Mouse (Mus musculus) thymus, postnatal 0 days (tissue): ENCODE data around the gene Clasp1. TPM values are rescaled to one million over a fixed set of nuclear protein-coding genes. Genes with fewer than 3 reads are reported as not detected.
"Not testable (repeated sequence)": the region's sequence is repeated elsewhere in the genome, so short reads cannot be mapped to it uniquely, and the experiment has no call there.

Experiments
- DNase-seq: peaks from one replicate; pipeline ENCODE4 v3.0.0-alpha.2; 2015; ENCODE audit warnings: low spot score
- polyA plus RNA-seq: library from polyadenylated mRNA; unstranded; fragments of >200 nt; fragmentation: Nextera tagmentation; extraction: Ambion mirVana; gene quantifications from 2 replicates; pipeline ENCODE4 v1.2.1, GENCODE M21; 2015

Gene Clasp1
- polyA plus RNA-seq, 1 experiment from 2014 or later, result 31.0 TPM

DNA sequence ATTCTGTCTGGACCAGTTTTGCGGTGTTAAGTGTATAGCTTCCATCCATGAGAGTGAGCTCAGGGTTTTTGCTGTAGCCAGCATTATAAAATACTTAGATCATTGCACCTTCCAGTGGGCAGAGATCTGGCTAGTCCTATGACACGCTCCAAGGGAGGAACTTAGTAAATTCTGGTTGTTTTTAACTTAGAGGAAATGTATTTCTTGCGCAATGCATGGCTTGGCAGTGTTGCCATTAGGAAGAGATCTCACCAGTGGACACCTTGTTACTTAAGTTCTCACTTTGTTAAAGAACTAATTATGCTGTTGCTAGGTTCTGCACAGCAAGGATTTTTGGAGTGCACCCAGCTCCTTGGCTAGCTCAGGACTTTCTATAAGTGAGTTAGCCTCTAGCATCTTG, 178.8 kb downstream of the Clasp1 start:
- no peak for DNase-seq

DNA sequence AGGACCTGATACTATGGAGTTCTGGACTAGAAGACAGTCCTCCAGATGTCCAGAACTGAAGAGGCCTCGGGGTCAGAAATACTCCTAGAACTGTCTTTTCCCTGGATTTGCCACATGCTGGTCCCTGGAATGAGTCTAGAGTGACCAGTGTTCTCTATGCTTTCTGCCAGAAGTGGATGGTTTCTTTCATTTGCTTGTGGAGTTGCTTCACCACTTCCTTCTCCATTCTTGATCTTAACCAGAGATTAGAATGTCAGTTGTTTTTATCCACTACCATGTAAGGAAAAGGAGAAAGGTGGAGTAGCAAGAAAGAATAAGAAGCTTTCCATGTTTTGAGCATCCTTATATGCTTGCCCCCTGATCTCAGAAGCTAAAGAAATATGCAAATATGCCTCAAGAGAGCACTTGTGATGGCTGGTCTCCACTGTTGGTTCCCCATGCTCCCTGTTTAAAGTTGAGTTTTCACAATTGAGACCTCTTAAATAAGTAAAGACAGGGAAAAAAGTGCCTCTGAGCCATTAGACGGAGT, 191.4 kb downstream of the Clasp1 start:
- DNase-seq, result no peak

DNA sequence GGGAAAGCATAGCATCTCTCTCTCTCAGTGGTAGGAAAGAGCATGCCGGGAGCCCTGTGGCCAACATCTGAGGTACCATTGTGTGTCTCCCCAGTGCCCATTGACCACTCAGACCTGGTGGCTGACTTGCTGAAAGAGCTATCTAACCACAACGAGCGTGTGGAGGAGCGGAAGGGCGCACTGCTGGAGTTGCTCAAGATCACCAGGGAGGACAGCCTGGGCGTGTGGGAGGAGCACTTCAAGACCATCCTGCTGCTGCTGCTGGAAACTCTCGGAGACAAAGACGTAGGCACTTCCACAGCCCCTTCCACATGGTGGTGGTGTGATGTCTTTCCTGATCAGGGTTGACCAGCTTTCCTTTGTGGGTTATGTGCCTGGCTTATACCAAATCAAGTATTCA, 192.3 kb downstream of the Clasp1 start:
- no peak for DNase-seq

DNA sequence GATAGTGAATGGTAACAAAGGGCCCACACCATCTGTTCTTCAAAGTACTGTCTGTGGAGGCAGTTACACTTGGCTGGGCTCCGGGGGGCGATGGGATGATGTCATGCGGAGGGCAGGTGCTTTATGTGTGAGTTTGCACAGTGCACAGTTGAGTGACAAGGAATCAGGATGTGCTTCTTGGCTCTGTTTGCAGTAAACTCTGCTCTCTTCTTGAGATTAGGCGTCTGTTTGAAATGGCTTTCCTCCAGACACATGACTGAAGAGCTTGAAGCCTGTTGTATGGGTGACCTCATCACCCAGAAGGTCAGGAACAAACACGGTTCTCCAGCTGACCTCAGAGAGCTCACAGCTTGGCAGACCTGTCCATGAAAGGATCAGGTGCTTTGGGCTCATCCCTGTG, 200.9 kb downstream of the Clasp1 start:
- no peak for DNase-seq

DNA sequence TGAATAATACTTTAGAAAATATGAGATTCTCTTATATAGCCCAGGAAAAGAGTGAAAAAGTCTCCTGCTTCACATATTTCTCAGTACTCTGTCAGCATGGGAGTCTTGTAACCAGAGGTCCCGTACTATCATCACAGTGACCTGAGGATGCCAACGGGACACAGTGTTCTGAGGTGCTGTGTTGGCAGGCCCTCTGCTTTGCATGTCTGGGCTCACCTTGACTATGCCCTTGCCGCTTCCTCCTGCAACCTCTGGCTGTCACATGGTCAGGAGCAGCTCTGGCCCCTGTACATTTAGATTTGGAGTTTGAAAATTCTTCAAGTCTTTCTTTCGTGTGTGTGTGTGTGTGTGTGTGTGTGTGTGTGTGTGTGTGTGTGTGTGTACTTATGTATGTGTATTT, 204.1 kb downstream of the Clasp1 start:
- DNase-seq, result no peak

DNA sequence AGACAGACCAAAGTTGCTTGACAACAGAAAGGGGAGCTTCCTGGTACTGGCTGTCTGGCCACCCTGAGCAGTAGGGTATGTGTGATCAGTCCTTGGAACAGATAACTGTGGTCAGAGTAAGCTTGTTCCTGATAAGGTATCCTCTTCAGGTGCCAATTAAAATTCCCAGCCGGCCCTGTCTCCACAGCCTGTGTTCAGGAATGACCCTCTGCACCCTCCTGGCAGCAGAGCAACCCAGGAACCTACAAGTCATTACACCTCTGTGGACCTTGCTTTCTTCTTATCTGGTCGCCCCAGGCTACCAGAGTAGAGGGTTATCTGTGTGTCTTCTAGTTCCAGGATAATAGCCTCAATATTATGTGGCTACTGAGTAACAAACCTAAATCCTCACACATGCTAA, 206.5 kb downstream of the Clasp1 start:
- DNase-seq, result no peak

DNA sequence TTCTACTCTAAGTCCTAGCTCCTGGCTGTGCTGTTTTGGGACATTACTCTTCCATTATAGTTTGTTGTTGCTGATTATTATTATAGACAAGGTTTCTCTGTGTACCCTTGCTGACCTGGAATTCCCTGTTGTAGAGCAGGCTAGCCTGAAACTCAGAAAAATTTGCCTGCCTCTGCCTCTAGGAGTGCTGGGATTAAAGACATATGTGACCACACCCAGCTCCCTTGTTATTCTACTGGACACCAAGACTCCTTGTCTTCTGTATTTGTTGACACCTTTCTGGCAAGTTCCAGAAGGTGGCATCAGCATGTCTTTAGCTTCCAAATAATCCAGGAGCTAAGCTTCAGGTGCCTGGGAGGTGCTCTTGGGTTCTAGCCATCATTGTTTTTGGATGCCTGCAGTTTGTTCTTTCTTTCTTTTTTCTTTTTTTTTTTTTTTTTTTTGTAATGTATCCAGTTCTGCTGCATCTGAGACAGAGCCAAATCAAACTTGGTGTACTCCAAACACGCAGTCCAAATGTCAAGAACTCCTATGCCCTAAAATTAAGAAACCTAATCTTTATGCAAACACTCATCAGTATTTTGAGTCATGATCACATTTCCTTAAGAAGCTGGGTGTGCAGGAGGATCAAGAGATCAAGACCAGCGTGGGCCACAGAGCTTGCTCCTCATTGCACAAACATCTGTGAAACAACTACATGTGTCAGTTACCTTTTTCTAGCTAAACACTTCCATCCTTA, 208.8 kb downstream of the Clasp1 start:
- DNase-seq, result no peak

DNA sequence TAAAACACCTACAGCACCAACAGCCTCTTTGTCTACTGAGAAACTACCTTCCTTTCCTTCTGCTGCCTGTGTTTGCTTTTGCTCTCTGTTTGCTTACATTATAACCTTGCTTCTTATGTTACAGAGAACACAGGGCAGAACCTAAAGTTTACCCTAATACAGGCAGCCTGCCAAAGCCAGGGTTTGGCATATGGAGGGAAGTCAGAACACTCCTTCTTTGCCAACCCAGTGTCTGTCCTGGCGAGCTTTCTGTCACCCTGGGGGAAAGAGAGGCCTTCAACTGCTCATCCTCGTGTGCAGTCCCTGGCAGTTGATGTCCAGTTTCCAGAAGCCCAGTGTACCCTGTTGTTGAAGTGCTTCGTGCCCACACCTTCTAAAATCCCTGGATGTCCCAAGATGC, 209.5 kb downstream of the Clasp1 start:
- no peak for DNase-seq

DNA sequence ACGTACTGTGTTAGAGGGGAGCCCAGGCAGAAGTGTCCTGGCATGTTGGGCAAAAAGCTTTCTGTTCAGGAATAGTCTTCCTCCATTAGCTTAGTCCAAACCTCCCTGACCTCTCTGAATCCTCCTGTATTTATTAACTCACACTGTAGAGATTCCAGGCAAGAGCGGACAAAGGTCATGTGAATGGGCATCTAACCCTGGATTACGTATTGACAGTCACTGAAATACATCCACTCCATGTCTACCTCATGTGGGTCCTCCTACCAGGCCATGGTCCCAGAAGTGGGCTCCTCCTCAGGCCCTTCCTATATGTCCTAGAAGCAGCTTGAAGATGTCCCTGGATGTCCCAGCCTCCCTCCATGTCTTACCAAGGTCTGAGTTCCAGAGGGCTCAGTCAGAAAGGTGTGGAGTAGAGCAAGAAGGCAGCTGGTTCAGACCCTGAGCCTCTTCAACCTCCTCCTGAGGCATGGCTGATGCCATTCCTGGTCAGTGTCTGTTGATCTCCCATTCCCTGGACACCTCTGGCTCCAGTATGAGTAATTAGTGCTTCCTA, 224.8 kb downstream of the Clasp1 start:
- DNase-seq, result no peak

DNA sequence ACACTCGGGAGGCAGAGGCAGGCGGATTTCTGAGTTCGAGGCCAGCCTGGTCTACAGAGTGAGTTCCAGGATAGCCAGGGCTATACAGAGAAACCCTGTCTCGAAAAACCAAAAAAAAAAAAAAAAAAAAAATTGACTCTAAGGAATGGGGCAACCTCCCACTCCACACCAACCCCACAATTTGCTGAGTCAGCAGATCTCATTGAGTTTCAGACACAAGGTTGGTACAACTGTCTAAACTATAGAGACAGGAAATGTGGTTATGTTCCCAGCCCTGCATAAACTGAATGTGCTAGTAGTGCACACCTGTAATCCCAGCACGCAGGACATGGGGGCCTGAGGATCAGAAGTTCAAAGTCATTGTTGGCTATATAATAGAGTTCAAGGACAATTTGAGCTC, 232.2 kb downstream of the Clasp1 start:
- not testable (repeated sequence) for DNase-seq

DNA sequence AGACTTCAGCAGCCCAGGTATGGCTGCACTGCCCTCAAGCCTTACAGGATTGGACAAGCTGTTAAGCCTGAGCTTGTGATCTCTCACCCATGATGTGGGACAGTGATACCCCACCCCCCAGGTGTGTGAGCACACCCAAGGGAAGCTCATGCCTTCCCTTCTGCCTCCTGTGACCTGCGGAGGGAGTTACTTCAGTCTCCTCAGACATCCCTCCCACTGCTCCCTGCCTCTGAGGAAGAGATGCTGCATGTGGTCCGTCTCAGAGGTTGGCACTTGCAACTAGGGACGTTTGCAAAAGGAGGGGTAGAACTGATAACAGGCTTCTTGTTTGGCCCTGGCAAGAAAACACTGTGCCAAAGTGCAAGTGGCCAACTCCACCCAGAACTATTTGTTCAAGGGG, 234.0 kb downstream of the Clasp1 start:
- no peak for DNase-seq

DNA sequence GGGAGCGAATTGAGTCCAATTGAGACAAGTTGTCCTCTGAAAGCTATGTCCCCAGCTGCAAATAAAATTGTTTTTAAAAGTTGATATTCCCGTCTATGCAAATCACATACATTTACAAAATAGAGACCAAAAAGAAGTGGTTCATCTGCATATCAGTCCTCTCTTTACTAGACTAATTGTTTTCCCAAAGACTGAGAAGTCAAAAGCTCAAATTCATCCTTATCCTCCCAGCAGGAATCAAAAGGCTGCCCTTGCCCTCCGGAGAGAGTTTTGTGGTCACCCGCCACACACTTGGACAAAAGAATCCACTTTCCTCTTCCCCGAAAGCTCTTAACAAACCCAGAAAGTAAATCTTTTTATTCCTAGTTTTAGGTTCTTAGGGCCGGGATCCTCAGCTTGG, 236.6 kb downstream of the Clasp1 start:
- DNase-seq, result no peak

DNA sequence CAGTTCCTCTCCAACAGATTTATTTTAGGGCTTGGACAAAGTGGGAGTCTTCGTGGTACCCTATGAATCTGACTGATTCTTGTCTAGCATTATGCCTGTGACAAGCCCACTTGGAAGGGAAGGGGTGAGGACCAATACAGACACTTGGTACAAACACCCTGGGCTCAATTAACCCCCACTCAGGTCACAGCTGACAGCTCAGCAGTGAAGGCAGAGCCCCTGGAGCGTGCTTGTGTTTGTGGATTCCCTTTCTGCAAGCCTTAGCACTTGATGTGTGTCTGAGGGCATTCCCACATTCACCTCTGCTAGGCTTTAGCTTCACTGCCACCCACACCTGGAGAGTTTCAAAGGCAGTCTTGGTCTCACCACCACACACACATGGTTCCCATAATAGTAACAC, 237.1 kb downstream of the Clasp1 start:
- no peak for DNase-seq

DNA sequence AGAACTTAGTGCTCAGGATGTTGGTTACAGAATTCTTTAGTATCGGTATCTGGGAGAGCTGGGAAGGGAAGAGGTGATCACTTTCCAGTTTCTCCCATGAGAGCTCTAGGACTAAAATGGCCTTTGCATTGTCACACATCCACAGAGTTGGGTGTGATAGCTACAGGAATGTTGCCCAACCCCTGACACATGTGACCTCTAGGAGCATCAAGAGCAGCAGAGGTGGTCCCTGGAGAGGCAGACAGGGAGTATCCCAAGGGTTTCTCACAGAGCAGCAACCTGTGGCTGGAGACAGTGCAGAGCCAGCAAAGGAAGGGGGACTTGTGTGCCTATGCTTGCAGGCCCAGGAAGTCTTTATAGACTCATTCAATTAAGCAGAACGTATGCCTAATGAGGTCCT, 237.6 kb downstream of the Clasp1 start:
- no peak for DNase-seq

DNA sequence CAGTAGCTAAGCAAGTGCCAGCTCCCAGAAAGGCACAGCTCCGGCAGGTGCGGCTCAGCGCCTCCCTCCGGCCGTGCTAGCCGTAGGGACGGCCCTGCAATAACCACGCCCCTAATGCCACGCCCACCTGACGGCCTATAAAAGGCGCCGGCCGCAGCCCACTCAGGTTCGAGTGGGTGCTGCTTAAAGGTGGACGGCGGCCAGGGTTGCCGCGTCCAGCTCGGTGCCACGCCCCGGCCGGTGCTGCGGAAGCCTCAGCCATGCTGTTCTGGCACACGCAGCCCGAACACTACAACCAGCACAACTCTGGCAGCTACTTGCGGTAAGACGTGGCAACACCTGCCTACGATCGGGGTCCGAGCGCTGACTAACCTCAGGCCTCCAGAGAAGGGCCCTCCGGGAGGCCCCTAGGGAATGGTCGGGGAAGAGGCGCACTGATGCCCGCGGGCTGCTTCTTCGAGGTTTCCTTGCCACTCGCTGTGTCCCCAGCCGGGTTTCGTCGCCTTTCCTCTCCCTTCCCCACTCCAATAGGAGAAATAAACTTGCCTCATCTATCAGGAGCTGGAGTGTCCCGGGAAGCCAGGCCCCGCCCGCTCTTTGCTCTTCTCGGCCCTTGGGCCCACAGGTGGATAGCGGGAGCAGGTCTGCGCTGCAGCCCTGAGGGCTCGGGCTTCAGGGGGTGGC, 239.1 kb downstream of the Clasp1 start, which contains the start of gene Tfcp2l1:
Gene Tfcp2l1 (plus strand): TSS at position 165 of the 684 bp plus-strand sequence.
- DNase-seq, result no peak

DNA sequence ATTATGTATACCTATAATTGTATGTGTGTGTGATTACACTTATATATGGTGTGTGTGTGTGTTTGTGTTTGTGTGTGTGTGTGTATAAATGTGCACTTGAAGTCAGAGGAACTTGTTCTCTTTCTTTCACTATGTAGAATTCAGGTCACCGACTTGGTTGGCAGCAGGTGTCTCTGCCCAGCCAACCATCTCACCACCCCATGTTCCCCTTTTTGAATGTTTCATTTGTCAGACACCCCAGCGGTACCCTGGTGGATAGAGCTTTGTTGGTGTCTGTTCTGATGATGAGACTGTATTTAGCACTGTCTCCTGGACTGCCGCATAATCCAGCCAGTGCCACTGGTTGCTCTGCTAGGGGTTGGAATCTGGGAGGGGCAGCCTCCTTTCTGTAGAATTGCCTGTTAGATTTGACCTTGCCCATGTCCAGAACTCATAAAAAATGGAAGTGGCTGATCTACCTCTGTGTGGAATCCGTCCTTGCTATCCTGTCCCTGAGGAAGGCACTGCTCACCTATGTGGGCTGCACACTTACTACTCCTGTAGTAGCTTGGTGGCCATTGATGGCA, 244.6 kb downstream of the Clasp1 start:
- DNase-seq, result no peak

DNA sequence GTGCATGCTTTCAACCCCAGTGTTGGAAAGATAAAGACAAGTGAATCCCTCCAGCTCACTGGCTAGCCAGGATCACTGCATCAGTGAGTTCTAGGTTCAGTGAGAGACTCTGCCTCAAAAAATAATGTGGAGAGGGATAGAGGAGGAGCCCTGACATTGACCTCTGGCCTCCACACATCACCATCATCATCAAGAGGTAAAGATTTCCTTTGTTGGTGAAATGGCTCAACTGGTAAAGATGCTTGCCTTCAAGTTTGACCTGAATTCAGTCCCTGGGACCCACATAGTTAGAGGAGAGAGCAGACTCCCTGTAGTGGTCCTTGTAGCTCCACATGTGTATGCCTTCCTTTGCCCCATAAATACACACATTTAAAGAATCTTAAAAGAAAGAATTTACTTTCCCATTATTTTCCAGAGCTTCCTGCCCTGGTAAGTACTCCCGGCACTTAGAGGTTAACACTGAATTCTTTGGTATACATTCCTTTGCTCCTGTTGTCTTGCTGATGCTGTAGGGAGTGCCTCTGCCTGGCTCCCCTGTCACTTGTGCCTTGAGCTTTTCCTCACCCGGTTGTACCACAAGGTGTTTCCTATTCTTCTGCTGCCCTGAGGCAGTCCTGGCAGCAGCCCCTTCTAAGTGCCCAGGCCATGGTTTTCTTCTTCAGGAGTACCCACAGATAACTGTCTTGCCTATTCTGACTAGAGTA, 253.6 kb downstream of the Clasp1 start:
- no peak for DNase-seq

DNA sequence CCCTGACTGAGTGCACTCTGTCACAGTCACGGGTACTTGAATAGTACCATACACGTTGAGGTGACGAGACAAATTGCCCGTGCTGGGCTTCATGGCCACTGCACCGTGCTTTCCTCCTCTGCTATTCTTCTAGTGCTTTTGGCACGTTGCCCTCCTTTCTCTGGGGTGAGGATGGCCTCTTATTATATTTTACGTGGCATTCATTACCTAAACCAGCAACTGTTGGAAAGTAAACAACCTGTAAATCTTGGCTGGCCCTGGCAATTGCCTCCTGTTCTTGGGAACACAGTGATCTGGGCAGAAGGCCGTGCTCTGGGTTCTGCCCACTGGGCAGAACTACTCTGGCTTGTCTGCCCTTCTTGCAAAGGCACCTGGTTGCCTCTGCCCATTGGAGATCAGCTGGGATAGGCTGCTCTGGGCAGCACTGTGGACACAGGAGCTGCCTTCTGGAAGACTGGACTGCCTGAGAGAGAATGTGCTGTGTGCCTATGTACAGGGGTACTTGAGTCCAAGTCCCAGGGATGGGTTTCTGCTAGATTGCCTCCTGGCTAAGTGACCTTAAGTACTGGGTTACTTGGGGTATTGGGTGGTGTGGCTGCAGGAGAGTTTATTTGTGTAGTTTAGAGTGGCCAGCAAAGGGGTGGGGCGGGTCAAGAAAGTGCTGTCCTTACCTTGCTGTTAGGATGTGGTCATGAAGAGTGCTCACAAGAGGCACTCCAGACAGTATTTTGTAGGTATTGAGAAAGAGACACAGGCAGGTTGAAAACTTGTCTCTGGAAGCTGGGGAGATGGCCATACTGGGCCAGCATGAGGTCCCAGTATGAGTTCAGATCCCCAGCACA, 254.5 kb downstream of the Clasp1 start:
- no peak for DNase-seq

DNA sequence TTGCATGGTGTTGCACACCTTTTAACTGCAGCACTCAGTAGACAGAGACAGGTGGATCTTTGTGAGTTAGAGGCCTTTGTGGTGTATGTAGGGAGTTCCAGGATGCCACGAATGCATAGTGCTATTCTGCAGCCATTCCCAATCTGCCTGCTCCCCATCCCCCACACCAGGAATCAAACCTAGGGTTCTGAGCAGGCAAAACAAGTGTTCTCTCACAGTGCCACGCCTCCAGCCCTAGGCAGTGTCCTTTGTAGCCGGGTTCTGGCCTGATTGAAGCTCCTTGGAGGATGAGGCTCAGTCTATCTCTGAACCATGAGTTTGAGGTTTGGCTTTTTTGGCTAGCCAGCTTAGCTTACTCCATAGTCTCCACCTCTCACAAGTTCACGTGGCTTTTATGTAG, 256.8 kb downstream of the Clasp1 start:
- DNase-seq, result no peak

DNA sequence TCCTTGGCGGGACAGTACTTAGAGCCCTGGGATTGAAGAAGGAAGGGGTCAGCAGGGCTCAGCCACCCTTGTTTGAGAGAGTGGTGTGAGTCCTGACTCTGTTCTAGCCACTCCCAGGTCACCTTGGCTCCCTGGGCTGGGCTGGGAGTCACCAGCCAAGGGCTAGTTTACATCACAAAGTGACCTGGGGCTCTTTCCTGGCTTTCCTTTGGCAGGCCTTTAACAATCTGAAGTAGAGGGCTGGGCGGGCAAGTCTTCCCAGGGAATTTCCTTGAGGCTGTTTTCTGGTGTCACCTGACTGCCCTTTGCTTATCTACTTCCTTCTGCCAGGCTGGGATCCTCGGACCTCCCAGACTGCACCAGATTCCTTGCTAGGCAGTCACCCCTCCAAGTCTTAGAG, 259.2 kb downstream of the Clasp1 start:
- no peak for DNase-seq
